Mouse (Mus musculus) hindbrain, embryonic 16.5 days (tissue): ENCODE results near the gene Calm3. TPM values are rescaled to one million over a fixed set of nuclear protein-coding genes. Genes with fewer than 3 reads are reported as not detected.

ENCODE experiments used
- ATAC-seq: fragments of 200-750 bp; cut with Nextera tagmentation; 2 replicates; pipeline ENCODE4 v1.8.0; 2017; ENCODE audit warnings: moderate TSS enrichment, moderate library complexity
- H3K27ac ChIP-seq: fragments of 300-500 bp; sonication (generic); 2 replicates; pipeline ENCODE4 v1.5.1; 2014; ENCODE audit warnings: low read depth, mild to moderate bottlenecking, control low read depth, low read length, moderate library complexity
- H3K27me3 ChIP-seq: fragments of 300-500 bp; sonication (generic); replicated peaks from 2 replicates; pipeline ENCODE4 v1.6.1; 2014; ENCODE audit warnings: low read length; ENCODE audit not compliant: control insufficient read depth, insufficient read depth
- H3K36me3 ChIP-seq: fragments of 300-500 bp; sonication (generic); 2 replicates; pipeline ENCODE4 v1.6.1; 2014; ENCODE audit warnings: mild to moderate bottlenecking, low read length, moderate library complexity, mixed read lengths; ENCODE audit not compliant: control insufficient read depth, insufficient read depth
- H3K4me1 ChIP-seq: fragments of 300-500 bp; sonication (generic); 2 replicates; pipeline ENCODE4 v1.6.1; 2014; ENCODE audit warnings: low read depth, low read length; ENCODE audit not compliant: control insufficient read depth, insufficient read depth
- H3K4me2 ChIP-seq: fragments of 300-500 bp; sonication (generic); 2 replicates; pipeline ENCODE4 v1.6.1; 2014; ENCODE audit warnings: mild to moderate bottlenecking, low read length, control low read depth, moderate library complexity
- H3K4me3 ChIP-seq: fragments of 300-500 bp; sonication (generic); 2 replicates; pipeline ENCODE4 v1.5.1; 2014; ENCODE audit warnings: mild to moderate bottlenecking, low read length, control low read depth, moderate library complexity
- H3K9ac ChIP-seq: fragments of 300-500 bp; sonication (generic); 2 replicates; pipeline ENCODE4 v1.6.1; 2014; ENCODE audit warnings: low read depth, mild to moderate bottlenecking, control low read depth, low read length, moderate library complexity
- H3K9me3 ChIP-seq: fragments of 300-500 bp; sonication (generic); 2 replicates; pipeline ENCODE4 v1.6.1; 2014; ENCODE audit warnings: mild to moderate bottlenecking, low read length, moderate library complexity; ENCODE audit not compliant: control insufficient read depth
- WGBS: fragments of 180-500 bp; shearing (Covaris S2); extraction: QIAGEN DNeasy Blood & Tissue Kit; methylation state at CpG from one replicate; pipeline ENCODE4 v1.1.7; 2014; 5-methylcytosine and 5-hydroxymethylcytosine counted together
- polyA plus RNA-seq: library from polyadenylated mRNA; unstranded; fragments of >200 nt; fragmentation: Nextera tagmentation; extraction: Ambion mirVana; gene quantifications from 2 replicates; pipeline ENCODE4 v1.2.1, GENCODE M21; 2015

Calm3 gene
- polyA plus RNA-seq, 1 experiment from 2014 or later, result 442 TPM

DNA sequence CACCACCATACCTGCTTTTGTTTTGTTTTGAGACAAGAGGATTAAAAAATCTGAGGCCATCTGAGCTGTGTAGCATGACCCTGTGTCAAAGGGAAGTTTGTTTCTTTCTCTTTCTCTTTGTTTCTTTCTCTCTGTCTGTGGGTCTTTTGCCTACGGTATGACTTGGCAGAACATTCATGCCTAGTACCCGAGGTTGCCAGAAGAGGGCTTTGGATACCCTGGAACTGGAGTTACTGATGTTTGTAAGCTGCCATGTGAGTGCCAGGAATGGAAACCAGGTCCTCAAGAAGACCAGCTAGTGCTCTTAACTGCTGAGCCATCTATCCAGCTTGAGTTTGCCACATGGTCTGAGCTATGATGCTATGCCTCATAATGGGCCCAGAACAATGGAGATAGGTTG lies 4.4 kb upstream of the Calm3 start:
- WGBS, result 45% methylated on average over 2 of the region's 2 CpGs
- H3K36me3 ChIP-seq, result no peaks in the 10 kb centered on the region
- H3K4me3 ChIP-seq, result no peak overlapping the region
- no peaks in the 10 kb centered on the region for H3K27me3 ChIP-seq
- H3K9ac ChIP-seq, result no peak overlapping the region
- ATAC-seq, result no peak
- H3K4me2 ChIP-seq, result no peak overlapping the region
- no peak overlapping the region for H3K27ac ChIP-seq
- H3K4me1 ChIP-seq, result peaks cover 2% of the 10 kb centered on the region; the same call in 1 of the 2 replicates
- H3K9me3 ChIP-seq, result no peaks in the 10 kb centered on the region

DNA sequence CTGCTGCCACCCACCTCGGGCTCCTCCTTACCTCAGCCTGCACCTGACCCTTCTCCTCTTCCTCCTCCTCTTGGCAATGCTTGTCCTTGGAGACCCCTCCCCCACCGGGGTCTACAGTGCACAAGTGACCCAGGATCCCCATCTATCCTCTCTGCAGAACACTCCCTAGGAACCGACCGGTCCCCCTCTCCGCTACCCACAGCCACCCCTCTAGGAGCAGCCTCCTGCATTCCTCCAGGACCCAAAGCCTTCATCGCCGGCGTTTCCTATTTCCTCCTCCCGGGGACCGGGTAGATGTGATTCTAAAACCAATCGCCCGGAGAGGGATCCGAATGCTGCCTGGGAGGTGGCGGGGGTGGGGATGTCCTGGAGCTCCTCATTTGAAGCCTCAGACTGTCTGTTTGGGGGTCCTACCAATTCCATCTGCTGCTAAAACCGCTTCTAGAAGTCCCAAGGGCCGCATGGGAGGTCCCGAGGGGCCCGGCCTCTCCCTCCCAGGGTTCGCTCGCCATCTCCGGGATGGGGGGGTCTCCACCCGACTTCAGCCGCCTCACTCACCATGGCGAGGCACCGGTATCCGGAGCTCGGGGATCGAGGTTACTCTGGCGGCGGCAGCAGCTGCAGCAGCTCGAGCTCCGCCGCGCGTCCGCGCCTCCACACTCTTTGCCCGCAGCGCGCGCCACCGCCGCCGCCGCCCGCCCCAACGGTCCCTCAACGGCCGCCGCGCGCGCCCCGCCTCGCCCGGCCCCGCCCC lies 454 bp downstream of the Calm3 start:
- peak overlapping the region; percentile 99 for H3K27ac ChIP-seq
- H3K4me2 ChIP-seq, result peak overlapping the region; percentile 92
- peak overlapping the region; percentile 60 for H3K4me3 ChIP-seq
- WGBS, result under 1% methylated on average over 49 of the region's 57 CpGs
- no peaks in the 10 kb centered on the region for H3K27me3 ChIP-seq
- H3K9ac ChIP-seq, result peak overlapping the region; percentile 98
- no peak for ATAC-seq
- H3K9me3 ChIP-seq, result no peaks in the 10 kb centered on the region
- peaks cover 40% of the 10 kb centered on the region for H3K4me1 ChIP-seq
- peaks cover 5% of the 10 kb centered on the region for H3K36me3 ChIP-seq

DNA sequence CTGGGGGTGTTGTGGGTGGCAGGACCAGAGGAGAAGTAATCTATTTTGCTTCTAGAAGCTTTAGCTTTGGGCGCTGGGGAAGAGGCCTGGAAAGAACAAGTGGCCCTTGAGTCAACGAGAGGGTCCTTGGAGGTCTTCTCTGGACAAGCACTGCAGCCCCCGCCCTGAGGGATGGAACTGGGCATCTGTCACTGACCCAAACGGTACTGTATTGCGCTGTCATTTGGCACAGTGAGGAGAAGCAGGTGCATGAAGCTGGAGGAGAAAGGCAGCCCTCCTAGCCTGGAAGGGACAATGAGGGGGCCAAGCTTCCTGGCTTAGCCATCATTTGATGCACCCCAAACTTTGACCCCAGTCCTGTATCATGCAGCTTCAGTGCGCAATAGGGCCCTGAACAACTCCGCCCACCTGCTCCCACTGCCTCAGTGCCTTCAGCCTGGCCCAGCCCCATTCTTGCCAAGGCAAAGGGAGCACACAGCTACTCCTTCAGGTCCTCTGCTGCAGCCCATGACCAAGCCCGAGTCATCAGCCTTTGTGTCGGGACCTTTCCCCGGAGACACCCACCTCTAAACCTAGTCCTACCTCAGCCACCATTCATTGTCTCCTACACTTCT lies 1.4 kb downstream of the Calm3 start:
- peak overlapping the region; percentile 98 for H3K9ac ChIP-seq
- H3K4me1 ChIP-seq, result peaks cover 47% of the 10 kb centered on the region
- no peaks in the 10 kb centered on the region for H3K9me3 ChIP-seq
- peak overlapping the region; percentile 92 for H3K4me2 ChIP-seq
- peaks cover 15% of the 10 kb centered on the region for H3K36me3 ChIP-seq
- H3K27me3 ChIP-seq, result no peaks in the 10 kb centered on the region
- no peak for ATAC-seq
- 33% methylated on average over 10 of the region's 10 CpGs for WGBS
- H3K4me3 ChIP-seq, result peak overlapping the region; percentile 60
- H3K27ac ChIP-seq, result peak overlapping the region; percentile 99

DNA sequence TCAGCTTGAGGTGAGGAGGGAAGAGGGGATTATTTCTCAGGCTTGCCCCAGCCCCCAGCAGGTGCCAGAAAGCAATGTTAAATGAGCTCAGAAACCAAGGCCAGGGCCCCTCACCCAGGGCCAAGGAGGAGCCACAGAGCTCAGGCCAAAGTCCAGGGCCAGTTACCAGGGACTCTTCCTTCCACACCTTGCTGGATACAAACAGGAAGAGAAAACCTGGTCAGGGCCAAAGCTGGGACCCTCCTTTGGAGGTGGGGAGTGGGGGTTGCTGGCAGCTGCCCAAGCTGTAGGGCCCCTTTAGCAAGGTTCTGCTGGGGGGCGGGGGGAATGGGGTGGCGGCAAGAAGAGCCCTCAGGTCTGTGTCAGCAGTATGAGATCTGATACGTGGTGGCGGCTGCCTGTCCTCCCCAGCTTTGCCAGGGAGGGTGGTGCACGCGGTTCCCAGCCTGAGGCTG lies 2.0 kb downstream of the Calm3 start:
- Histone ChIP-seq H3K27ac (peak overlapping the region; percentile 99), H3K9me3 (no peaks in the 10 kb centered on the region), H3K36me3 (peaks cover 19% of the 10 kb centered on the region), H3K4me3 (peak overlapping the region; percentile 60), H3K4me1 (peaks cover 47% of the 10 kb centered on the region), H3K27me3 (no peaks in the 10 kb centered on the region), H3K9ac (peak overlapping the region; percentile 98), H3K4me2 (peak overlapping the region; percentile 92)
- ATAC-seq, result no peak
- WGBS, result 29% methylated on average over 6 of the region's 6 CpGs

DNA sequence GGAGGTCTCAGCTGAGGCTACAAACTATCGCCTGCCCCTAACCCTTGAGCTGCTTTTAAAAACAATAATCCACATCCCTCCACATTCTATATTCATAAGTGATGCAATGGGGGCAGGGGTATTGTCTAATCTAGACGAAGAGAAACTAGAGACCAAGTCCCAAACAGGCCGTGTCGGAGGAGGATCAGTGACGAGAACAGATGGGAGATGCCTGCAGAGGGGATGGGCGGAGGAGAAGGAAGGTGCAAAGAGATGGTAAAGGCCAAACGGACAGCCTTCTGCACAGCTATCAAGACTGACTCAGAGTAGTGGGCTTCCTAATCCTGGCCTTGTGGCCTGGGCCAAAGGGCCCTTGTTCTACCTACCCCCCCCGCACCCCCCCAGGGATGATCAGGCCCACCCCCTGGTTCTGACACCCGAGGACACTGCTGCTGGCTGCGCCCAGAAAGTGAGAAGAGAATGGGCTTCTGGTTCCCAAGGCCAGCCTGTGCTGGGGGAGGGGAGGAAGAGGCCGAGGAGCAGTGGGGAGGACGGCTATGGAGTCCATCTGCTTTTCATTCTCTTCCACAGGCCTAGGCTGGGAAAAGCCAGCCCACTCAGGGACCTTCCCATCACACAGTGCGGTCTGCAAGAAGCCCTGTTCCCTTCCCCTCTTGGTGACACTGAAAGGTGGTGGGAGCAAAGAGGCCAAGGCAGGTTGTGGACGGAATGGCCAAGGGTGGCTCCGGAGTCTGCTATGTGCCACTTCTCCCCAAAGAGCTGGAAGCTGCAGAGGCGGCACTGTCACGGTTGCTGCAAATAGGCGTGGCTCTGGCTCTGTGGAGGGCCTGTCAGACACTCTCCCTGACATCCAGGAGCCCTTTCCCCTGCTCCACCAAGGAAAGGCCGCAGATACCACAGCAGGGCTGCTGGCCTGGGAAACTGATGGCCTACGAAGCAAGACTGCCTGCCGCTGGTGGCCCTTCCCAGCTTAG lies 2.8 kb downstream of the Calm3 start:
- Histone ChIP-seq H3K4me2 (peak overlapping the region; percentile 92), H3K4me1 (peaks cover 47% of the 10 kb centered on the region), H3K27ac (peak overlapping the region; percentile 99), H3K4me3 (peak overlapping the region; percentile 60), H3K9me3 (no peaks in the 10 kb centered on the region), H3K36me3 (peaks cover 26% of the 10 kb centered on the region), H3K27me3 (no peaks in the 10 kb centered on the region), H3K9ac (peak overlapping the region; percentile 98)
- no peak for ATAC-seq
- WGBS, result 25% methylated on average over 21 of the region's 21 CpGs

DNA sequence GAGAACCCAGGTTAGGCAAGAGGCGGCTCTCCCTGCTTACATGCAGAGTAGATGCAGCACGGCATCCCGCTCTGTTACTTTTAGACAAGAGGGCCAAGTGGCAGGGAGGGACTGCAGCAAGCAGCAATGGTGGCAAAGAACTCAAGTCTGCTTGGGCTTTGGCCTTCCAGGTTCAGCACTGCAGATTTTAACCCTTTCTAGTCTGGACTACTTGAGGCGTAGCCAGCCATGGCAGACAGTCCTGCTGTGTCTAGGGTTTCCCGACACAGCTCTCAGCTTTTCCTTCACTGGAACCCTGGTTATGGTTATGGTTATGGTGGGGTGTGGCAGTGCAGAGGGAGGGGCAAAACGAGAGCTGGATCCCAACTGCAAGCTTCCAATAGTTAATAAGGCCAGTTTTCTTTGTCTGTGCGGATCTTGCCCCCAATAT lies 3.7 kb downstream of the Calm3 start:
- Histone ChIP-seq H3K9ac (peak overlapping the region; percentile 33; the same call in 1 of the 2 replicates), H3K36me3 (peaks cover 31% of the 10 kb centered on the region), H3K27ac (no peak overlapping the region), H3K27me3 (no peaks in the 10 kb centered on the region), H3K9me3 (no peaks in the 10 kb centered on the region), H3K4me1 (peaks cover 47% of the 10 kb centered on the region), H3K4me2 (peak overlapping the region; percentile 92), H3K4me3 (peak overlapping the region; percentile 17)
- ATAC-seq, result no peak
- 70% methylated on average over 7 of the region's 7 CpGs for WGBS

DNA sequence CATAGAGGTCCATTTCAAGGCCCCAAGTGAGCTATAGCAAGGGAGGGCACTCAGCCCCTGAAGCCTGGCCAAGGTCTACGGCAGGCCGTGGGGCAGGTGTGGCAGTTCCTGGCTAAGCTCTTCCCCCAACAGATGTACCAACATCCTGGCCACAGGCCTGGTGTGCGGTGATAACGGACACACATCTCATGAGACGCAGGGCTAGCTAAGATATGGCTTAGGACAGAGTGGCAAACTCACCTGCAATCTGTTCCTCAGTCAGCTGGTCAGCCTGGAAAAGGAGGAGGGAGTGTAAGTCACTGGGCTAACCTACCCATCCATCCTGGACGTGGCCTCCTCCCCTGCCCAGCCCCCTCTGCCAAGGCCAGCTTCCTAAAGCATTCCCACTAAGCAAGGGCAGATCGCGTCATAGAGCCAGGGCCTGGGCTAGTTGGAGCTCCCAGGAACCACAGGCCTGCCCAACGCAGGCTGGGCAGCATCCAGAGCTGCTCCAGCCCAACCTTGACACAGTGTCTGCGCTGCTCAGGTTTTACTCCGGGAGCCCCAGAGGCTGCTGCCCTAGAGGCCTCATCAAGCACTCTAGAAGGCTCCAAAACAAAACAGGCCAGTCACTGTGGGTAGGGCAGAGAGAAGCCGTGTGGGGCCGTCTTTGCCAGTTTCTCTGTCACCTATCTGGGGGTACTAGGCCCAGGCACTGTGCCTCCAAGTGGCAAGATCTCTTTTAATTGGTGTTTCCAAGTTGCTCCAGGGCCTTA lies 4.3 kb downstream of the Calm3 start:
- H3K4me1 ChIP-seq, result peaks cover 47% of the 10 kb centered on the region
- peak overlapping the region; percentile 92 for H3K4me2 ChIP-seq
- no peak for ATAC-seq
- H3K36me3 ChIP-seq, result peaks cover 37% of the 10 kb centered on the region
- H3K27ac ChIP-seq, result peak overlapping the region; percentile 26; the same call in 1 of the 2 replicates
- H3K9me3 ChIP-seq, result no peaks in the 10 kb centered on the region
- H3K9ac ChIP-seq, result peak overlapping the region; percentile 6
- WGBS, result 77% methylated on average over 13 of the region's 13 CpGs
- H3K4me3 ChIP-seq, result peak overlapping the region; percentile 17
- no peaks in the 10 kb centered on the region for H3K27me3 ChIP-seq

DNA sequence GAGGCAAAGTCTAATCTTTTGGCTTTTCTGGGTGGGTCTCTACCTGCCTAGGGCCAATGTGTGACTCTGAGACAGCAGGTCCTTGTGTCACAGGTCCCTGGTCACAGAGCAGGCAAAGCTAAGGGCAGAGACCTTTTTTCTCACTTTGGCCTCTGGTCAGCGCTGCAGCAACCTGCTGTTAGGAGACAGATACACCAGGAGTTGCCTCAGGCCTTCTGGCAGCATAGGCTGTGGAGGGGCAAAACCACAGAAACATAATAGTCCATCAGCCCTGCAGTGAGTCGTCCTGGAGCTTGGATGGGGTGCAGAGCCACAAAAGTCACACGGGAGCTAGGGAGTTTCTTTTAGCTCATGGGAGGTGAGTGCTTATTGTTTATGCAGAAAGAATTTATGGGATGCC lies 5.2 kb downstream of the Calm3 start:
- Histone ChIP-seq H3K36me3 (peaks cover 40% of the 10 kb centered on the region), H3K4me2 (no peak overlapping the region), H3K4me1 (peaks cover 47% of the 10 kb centered on the region), H3K4me3 (no peak overlapping the region), H3K9me3 (no peaks in the 10 kb centered on the region), H3K27me3 (no peaks in the 10 kb centered on the region), H3K27ac (peak overlapping the region; percentile 32; the same call in 1 of the 2 replicates), H3K9ac (no peak overlapping the region)
- no peak for ATAC-seq
- WGBS, result 69% methylated on average over 3 of the region's 3 CpGs
